Mouse (Mus musculus) left cerebral cortex, postnatal 10 days (tissue): Measurements from ENCODE around the gene Cib4. TPM values are rescaled to one million over a fixed set of nuclear protein-coding genes. Genes with fewer than 3 reads are reported as not detected.
A peak's percentile ranks its signal among the peaks of the same experiment; 100 is the strongest.

Experiments used
- DNase-seq, 2 experiments: peaks; one replicate each; pipeline ENCODE4 v3.0.0; 2021 to 2022; ENCODE audit warnings: low spot score in 2 of 2, mixed read lengths in 1 of 2; ENCODE audit errors: extremely low spot score in 1 of 2
- intact Hi-C: fragments of 180-260 bp; cut with DNase I; formaldehyde crosslinking; loops from one replicate; pipeline ENCODE4 v1.15.1; 2025
- total RNA-seq, 2 experiments: library from RNA; stranded (reverse); gene quantifications; 2 replicates each; pipeline ENCODE4 v1.2.3; 2021

Gene Cib4
- total RNA-seq, result not detected

GRCm38 (mm10) chr5:30545698-30546097 lies at the start of gene Cib4:
Gene Cib4 (minus strand): TSS chr5:30545836.
- intact Hi-C loops, result no loop called here

GRCm38 (mm10) chr5:30594953-30595560 lies 49.4 kb upstream of the Cib4 start:
- no peak for DNase-seq
- intact Hi-C loops, result no loop called here

More at GRCm38 (mm10) chr5:30545698-30546097, at the start of gene Cib4:
- DNase-seq, result no peak

- intact Hi-C loops, result no loop called here
- DNase-seq, result no peak
These were observed 48.3 kb upstream of the Cib4 start for GRCm38 (mm10) chr5:30593811-30594504.

- no peak for DNase-seq
- intact Hi-C loops, result no loop called here
These were observed 47.7 kb upstream of the Cib4 start for GRCm38 (mm10) chr5:30593360-30593759.

GRCm38 (mm10) chr5:30592279-30592980 lies 46.8 kb upstream of the Cib4 start:
- DNase-seq, result no peak
- intact Hi-C loops, result no loop called here

- no peak for DNase-seq
- intact Hi-C loops, result no loop called here
These were observed 46.1 kb upstream of the Cib4 start for GRCm38 (mm10) chr5:30591786-30592185.

- intact Hi-C loops, result no loop called here
- DNase-seq, result no peak
These were observed 45.6 kb upstream of the Cib4 start for GRCm38 (mm10) chr5:30591205-30591731.

- intact Hi-C loops, result no loop called here
- no peak for DNase-seq
These were observed 44.6 kb upstream of the Cib4 start for GRCm38 (mm10) chr5:30590231-30590630.

GRCm38 (mm10) chr5:30589546-30589945 lies 43.9 kb upstream of the Cib4 start:
- no peak for DNase-seq
- intact Hi-C loops, result no loop called here

- no peak for DNase-seq
- intact Hi-C loops, result no loop called here
These were observed 43.4 kb upstream of the Cib4 start for GRCm38 (mm10) chr5:30589069-30589468.

GRCm38 (mm10) chr5:30588301-30588968 lies 42.8 kb upstream of the Cib4 start:
- peak in 1 of 2 experiments; percentile 56 for DNase-seq
- intact Hi-C loops, result no loop called here

GRCm38 (mm10) chr5:30587681-30588300 lies 42.2 kb upstream of the Cib4 start, which contains the start of gene Kcnk3:
Gene Kcnk3 (plus strand): TSS chr5:30588170.
- DNase-seq, result peak in 1 of 2 experiments; percentile 82
- intact Hi-C loops, result no loop called here

GRCm38 (mm10) chr5:30587101-30587500 lies 41.5 kb upstream of the Cib4 start:
- intact Hi-C loops, result no loop called here
- no peak for DNase-seq

- no peak for DNase-seq
- intact Hi-C loops, result no loop called here
These were observed 41.0 kb upstream of the Cib4 start for GRCm38 (mm10) chr5:30586616-30587015.

GRCm38 (mm10) chr5:30582017-30582416 lies 36.4 kb upstream of the Cib4 start:
- intact Hi-C loops, result no loop called here
- no peak for DNase-seq

GRCm38 (mm10) chr5:30580725-30581124 lies 35.1 kb upstream of the Cib4 start:
- intact Hi-C loops, result no loop called here
- no peak for DNase-seq

- intact Hi-C loops, result no loop called here
These were observed 32.9 kb upstream of the Cib4 start for GRCm38 (mm10) chr5:30578445-30579080.

GRCm38 (mm10) chr5:30577654-30578310 lies 32.1 kb upstream of the Cib4 start:
- intact Hi-C loops, result no loop called here
- no peak for DNase-seq

More at GRCm38 (mm10) chr5:30578445-30579080, 32.9 kb upstream of the Cib4 start:
- DNase-seq, result no peak
